Mouse (Mus musculus): Measurements from ENCODE around the gene Smap1. TPM values are rescaled to one million over a fixed set of nuclear protein-coding genes. Genes with fewer than 3 reads are reported as not detected.

The Smap1 gene
- polyA plus RNA-seq, 1 experiment from 2014 or later: 119 TPM

- WGBS: 50% methylated on average over 13 of the region's 13 CpGs
- H3K9ac ChIP-seq: no peak overlapping the region
- no peak overlapping the region for H3K27ac ChIP-seq
- ATAC-seq (ENCODE audit: low FRiP score) (peak; percentile 66), DNase-seq (ENCODE audit: low spot score) (peak; percentile 77)
- H3K4me2 ChIP-seq (replicated peaks): no peak overlapping the region
- no peak overlapping the region for H3K4me3 ChIP-seq (replicated peaks; ENCODE audit: low read length)
- no peaks in the 10 kb centered on the region for H3K27me3 ChIP-seq (ENCODE audit: control insufficient read depth, insufficient read depth, low read length)
- H3K36me3 ChIP-seq (replicated peaks; ENCODE audit: control insufficient read depth, insufficient read depth): no peaks in the 10 kb centered on the region
- no peaks in the 10 kb centered on the region for H3K9me3 ChIP-seq (ENCODE audit: control insufficient read depth, low read length)
- H3K4me1 ChIP-seq (replicated peaks; ENCODE audit: control insufficient read depth, insufficient read depth, low read length): no peaks in the 10 kb centered on the region
These were observed 95.0 kb downstream of the Smap1 start for GRCm38 (mm10) chr1:23826887-23827758.

DNA sequence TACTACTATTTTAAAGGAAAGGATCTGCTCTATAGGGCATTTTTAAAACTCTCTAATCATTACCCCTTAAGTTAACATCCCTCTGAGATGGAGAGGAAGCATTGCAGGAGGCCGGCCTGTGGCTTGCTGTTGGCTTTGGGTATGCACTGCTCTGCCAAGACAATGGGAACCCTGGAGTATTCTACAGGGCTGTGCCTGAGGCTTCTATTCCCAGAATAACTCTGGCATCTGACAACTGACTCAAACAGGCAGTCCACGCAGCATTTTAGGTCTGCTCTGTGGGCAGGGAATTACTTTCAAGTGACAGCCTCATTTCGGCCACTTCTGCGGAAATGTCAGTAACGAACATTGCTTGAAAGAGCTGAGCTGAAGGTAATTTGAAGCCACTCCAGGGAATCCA lies 100.5 kb downstream of the Smap1 start:
- H3K27ac ChIP-seq: no peak overlapping the region
- WGBS: 65% methylated on average over 5 of the region's 5 CpGs
- no peak overlapping the region for H3K9ac ChIP-seq
- DNase-seq (ENCODE audit: low spot score) (no peak), ATAC-seq (ENCODE audit: low FRiP score) (no peak)
- H3K4me1 ChIP-seq (replicated peaks; ENCODE audit: control insufficient read depth, insufficient read depth, low read length): no peaks in the 10 kb centered on the region
- no peak overlapping the region for H3K4me3 ChIP-seq (replicated peaks; ENCODE audit: low read length)
- no peaks in the 10 kb centered on the region for H3K36me3 ChIP-seq (replicated peaks; ENCODE audit: control insufficient read depth, insufficient read depth)
- H3K27me3 ChIP-seq (ENCODE audit: control insufficient read depth, insufficient read depth, low read length): no peaks in the 10 kb centered on the region
- no peak overlapping the region for H3K4me2 ChIP-seq (replicated peaks)
- no peaks in the 10 kb centered on the region for H3K9me3 ChIP-seq (ENCODE audit: control insufficient read depth, low read length)

- no peak overlapping the region for H3K27ac ChIP-seq
- WGBS: 88% methylated on average over 9 of the region's 9 CpGs
- H3K4me1 ChIP-seq (replicated peaks; ENCODE audit: control insufficient read depth, insufficient read depth, low read length): no peaks in the 10 kb centered on the region
- no peaks in the 10 kb centered on the region for H3K36me3 ChIP-seq (replicated peaks; ENCODE audit: control insufficient read depth, insufficient read depth)
- DNase-seq (ENCODE audit: low spot score): no peak
- no peak overlapping the region for H3K9ac ChIP-seq
- H3K27me3 ChIP-seq (ENCODE audit: control insufficient read depth, insufficient read depth, low read length): no peaks in the 10 kb centered on the region
- no peaks in the 10 kb centered on the region for H3K9me3 ChIP-seq (ENCODE audit: control insufficient read depth, low read length)
- ATAC-seq (ENCODE audit: low FRiP score): no peak
- H3K4me3 ChIP-seq (replicated peaks; ENCODE audit: low read length): no peak overlapping the region
- no peak overlapping the region for H3K4me2 ChIP-seq (replicated peaks)
These were observed 123.8 kb downstream of the Smap1 start for GRCm38 (mm10) chr1:23798306-23798705.

Other genes with a start within 250 kb of the Smap1 start
- gene B3gat2, start 160.6 kb downstream of the Smap1 start, polyA plus RNA-seq (2014; fragmentation: Nextera tagmentation; extraction: Ambion mirVana): 23.8 and 24.2 TPM in 2 replicates
- gene Sdhaf4, start 83.3 kb upstream of the Smap1 start, polyA plus RNA-seq (2014; fragmentation: Nextera tagmentation; extraction: Ambion mirVana): 104 and 115 TPM in 2 replicates
- 27.4 and 27.6 TPM in 2 replicates for gene Fam135a, start 178.0 kb upstream of the Smap1 start, polyA plus RNA-seq (2014; fragmentation: Nextera tagmentation; extraction: Ambion mirVana)

Data from hindbrain, embryonic 14.5 days (tissue).